Mouse (Mus musculus) lung, postnatal 0 days (tissue): ENCODE results near the gene Gckr.

ENCODE experiments used
- CTCF ChIP-seq: IDR thresholded peaks from 2 replicates; pipeline ENCODE4 v1.5.1; 2016; ENCODE audit warnings: antibody characterized with exemption, mild to moderate bottlenecking
- EP300 ChIP-seq: IDR thresholded peaks from 2 replicates; pipeline ENCODE4 v1.6.1; 2016; ENCODE audit warnings: antibody characterized with exemption, mild to moderate bottlenecking, control low read depth

- TF ChIP-seq CTCF = no peak
- no peak for TF ChIP-seq EP300
Observed at GRCm38 (mm10) chr5:31266101-31266500, 31.1 kb upstream of the Gckr start.
